Mouse (Mus musculus): ENCODE measurements around the gene Vmn1r82. TPM values are rescaled to one million over a fixed set of nuclear protein-coding genes. Genes with fewer than 3 reads are reported as not detected.

Vmn1r82 gene
- not detected in 2 replicates for total RNA-seq (2021)
- long read RNA-seq: 0 reads

GRCm38 (mm10) chr7:12300130-12300529 is at the start of gene Vmn1r82:
Gene Vmn1r82, plus strand, starts transcription at chr7:12300430.
- DNase-seq: no peak

GRCm38 (mm10) chr7:12268169-12268568 is 32.1 kb upstream of the Vmn1r82 start, which contains the start of gene Vmn1r81:
Gene Vmn1r81, minus strand, starts transcription at chr7:12268269.
- no peak for DNase-seq

GRCm38 (mm10) chr7:12329381-12329780 is 29.2 kb downstream of the Vmn1r82 start, which contains the start of gene Vmn1r83:
Gene Vmn1r83, minus strand, starts transcription at chr7:12329481.
- no peak for DNase-seq

Other genes with a start within 250 kb of the Vmn1r82 start
- gene Vmn1r78, start 150.2 kb upstream of the Vmn1r82 start, total RNA-seq (2021): not detected in 2 replicates
- 0.95 and 0.97 TPM in 2 replicates for gene Vmn1r79, start 129.2 kb upstream of the Vmn1r82 start, total RNA-seq (2021)
- gene Vmn1r80, start 111.1 kb upstream of the Vmn1r82 start, total RNA-seq (2021): not detected in 2 replicates
- gene Vmn1r81, start 32.2 kb upstream of the Vmn1r82 start, total RNA-seq (2021): not detected in 2 replicates
- gene Vmn1r83, start 29.1 kb downstream of the Vmn1r82 start, total RNA-seq (2021): not detected in 2 replicates
- gene Vmn1r84, start 68.8 kb downstream of the Vmn1r82 start, total RNA-seq (2021): not detected in 2 replicates
- gene Zfp551, start 122.3 kb downstream of the Vmn1r82 start, total RNA-seq (2021): 6.4 and 7.9 TPM in 2 replicates
- 11.8 and 15.8 TPM in 2 replicates for gene Zfp606, start 177.9 kb downstream of the Vmn1r82 start, total RNA-seq (2021)
- gene 2900092C05Rik, start 212.1 kb downstream of the Vmn1r82 start, total RNA-seq (2021): not detected in 2 replicates